Mouse (Mus musculus) stomach, postnatal 0 days (tissue): ENCODE data around the gene Ift140. TPM values are rescaled to one million over a fixed set of nuclear protein-coding genes. Genes with fewer than 3 reads are reported as not detected.

Experiments
- ATAC-seq: fragments of 200-750 bp; cut with Nextera tagmentation; 2 replicates; pipeline ENCODE4 v1.8.0; 2017; ENCODE audit not compliant: low FRiP score, low TSS enrichment
- DNase-seq: peaks from one replicate; pipeline ENCODE4 v3.0.0-alpha.2; 2016; ENCODE audit warnings: low spot score
- H3K27ac ChIP-seq: fragments of 300-500 bp; sonication (generic); replicated peaks from 2 replicates; pipeline ENCODE4 v1.5.1; 2014; ENCODE audit warnings: mild to moderate bottlenecking, control low read depth
- H3K27me3 ChIP-seq: fragments of 300-500 bp; sonication (generic); 2 replicates; pipeline ENCODE4 v1.6.1; 2014; ENCODE audit warnings: low read length; ENCODE audit not compliant: control insufficient read depth, insufficient read depth
- H3K36me3 ChIP-seq: fragments of 300-500 bp; sonication (generic); 2 replicates; pipeline ENCODE4 v1.6.1; 2014; ENCODE audit warnings: low read length, mixed read lengths; ENCODE audit not compliant: control insufficient read depth, insufficient read depth
- H3K4me1 ChIP-seq: fragments of 300-500 bp; sonication (generic); replicated peaks from 2 replicates; pipeline ENCODE4 v1.6.1; 2014; ENCODE audit warnings: antibody characterized with exemption; ENCODE audit not compliant: control insufficient read depth, insufficient read depth
- H3K4me2 ChIP-seq: fragments of 300-500 bp; sonication (generic); replicated peaks from 2 replicates; pipeline ENCODE4 v1.6.1; 2014; ENCODE audit warnings: low read depth, mild to moderate bottlenecking, control low read depth, moderate library complexity
- H3K4me3 ChIP-seq: fragments of 300-500 bp; sonication (generic); 2 replicates; pipeline ENCODE4 v1.5.1; 2014; ENCODE audit warnings: low read depth, low read length, control low read depth
- H3K9ac ChIP-seq: fragments of 300-500 bp; sonication (generic); 2 replicates; pipeline ENCODE4 v1.6.1; 2014; ENCODE audit warnings: mild to moderate bottlenecking, low read length, control low read depth, mixed read lengths
- H3K9me3 ChIP-seq: fragments of 300-500 bp; sonication (generic); 2 replicates; pipeline ENCODE4 v1.6.1; 2016; ENCODE audit warnings: low read length; ENCODE audit not compliant: control insufficient read depth
- CTCF ChIP-seq: IDR thresholded peaks from 2 replicates; pipeline ENCODE4 v1.5.1; 2016; ENCODE audit warnings: antibody characterized with exemption, low read depth, mild to moderate bottlenecking, moderate library complexity
- EP300 ChIP-seq: optimal IDR thresholded peaks from 2 replicates; pipeline ENCODE3; 2016; ENCODE audit warnings: antibody characterized with exemption
- WGBS: fragments of 180-500 bp; shearing (Covaris S2); extraction: QIAGEN DNeasy Blood & Tissue Kit; methylation state at CpG from one replicate; pipeline ENCODE4 v1.1.7; 2014; 5-methylcytosine and 5-hydroxymethylcytosine counted together
- polyA plus RNA-seq: library from polyadenylated mRNA; unstranded; fragments of >200 nt; fragmentation: Nextera tagmentation; extraction: Ambion mirVana; gene quantifications from 2 replicates; pipeline ENCODE4 v1.2.1, GENCODE M21; 2015

Gene Ift140
- polyA plus RNA-seq, 1 experiment from 2014 or later = 4.1 TPM

DNA sequence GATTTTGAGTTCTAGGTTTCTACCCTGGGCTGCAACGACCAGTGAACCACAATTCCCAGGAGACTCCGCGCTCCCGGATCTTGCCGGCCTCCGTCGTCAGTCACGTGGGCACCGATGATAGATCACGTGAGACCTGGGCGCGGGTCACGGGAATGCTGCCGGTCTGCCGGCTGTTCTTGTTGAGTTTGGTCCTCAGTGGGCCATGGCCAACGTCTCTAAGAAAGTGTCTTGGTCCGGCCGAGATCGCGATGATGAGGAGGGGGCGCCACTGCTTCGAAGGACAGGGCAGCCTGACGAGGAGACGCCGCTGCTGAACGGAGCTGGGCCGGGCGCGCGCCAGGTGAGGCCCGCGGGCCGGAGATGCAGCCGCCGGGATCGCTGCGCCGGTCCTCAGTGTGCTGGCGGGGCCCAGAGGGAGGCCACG, 117.4 kb downstream of the Ift140 start, which contains the start of gene Clcn7:
Clcn7 (plus strand) TSS at position 117 of the 424 bp plus-strand sequence.
- under 1% methylated on average over 40 of the region's 40 CpGs for WGBS
- H3K9ac ChIP-seq = peak within 1 kb of the TSS; percentile 87
- H3K4me3 ChIP-seq = peak within 1 kb of the TSS; percentile 91
- ATAC-seq (peak; percentile 94), DNase-seq (peak; percentile 94)
- peak within 1 kb of the TSS; percentile 53; the same call in 1 of the 2 replicates for H3K27ac ChIP-seq
- TF ChIP-seq CTCF = peak; percentile 27; the same call in 1 of the 2 replicates
- no peak for TF ChIP-seq EP300
- H3K27me3 ChIP-seq = no peaks in the 10 kb centered on the region
- H3K4me1 ChIP-seq = no peaks in the 10 kb centered on the region
- peak within 1 kb of the TSS; percentile 54 for H3K4me2 ChIP-seq
- no peaks in the 10 kb centered on the region for H3K9me3 ChIP-seq
- H3K36me3 ChIP-seq = no peaks in the 10 kb centered on the region

DNA sequence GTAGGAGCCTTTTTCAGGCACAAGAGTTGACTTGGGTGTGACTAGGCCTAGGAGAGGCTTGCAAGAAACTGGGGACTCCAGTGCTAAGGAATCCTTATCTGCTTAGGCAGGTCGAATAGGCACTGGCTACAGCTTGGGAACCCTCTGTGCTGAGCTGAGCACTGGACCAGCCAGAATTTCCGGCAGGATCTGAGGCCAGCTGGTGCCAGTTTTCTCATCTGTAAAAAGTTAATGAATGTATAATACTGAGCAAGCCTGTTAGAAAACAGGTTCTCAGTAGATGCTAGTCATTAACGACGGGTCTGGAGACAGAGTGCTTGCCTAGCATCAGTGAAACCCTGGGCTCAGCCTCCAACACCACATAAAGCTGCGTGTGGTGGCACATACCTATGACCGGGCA, 119.7 kb downstream of the Ift140 start:
- TF ChIP-seq EP300 (peak; percentile 34), CTCF (no peak)
- no peak for ATAC-seq
- 85% methylated on average over 6 of the region's 6 CpGs for WGBS

DNA sequence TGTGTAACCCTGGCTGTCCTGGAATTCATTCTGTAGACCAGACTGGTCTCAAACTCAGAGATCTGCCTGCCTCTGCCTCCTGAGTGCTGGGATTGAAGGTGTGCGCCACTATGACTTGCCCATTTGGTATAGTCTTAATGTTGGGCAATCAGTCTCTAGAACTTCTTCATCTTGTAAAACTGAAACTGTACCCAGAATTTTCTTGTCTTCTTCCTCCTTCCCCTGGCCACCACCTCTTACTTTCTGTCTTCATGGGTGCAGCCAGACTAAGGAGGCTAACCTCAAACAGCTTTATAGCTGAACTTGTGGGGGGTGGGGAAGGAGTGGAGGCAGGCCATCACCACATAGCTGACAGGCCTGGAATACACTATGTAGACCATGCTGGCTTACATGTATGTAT, 122.9 kb downstream of the Ift140 start:
- Histone ChIP-seq H3K4me2 (no peak overlapping the region), H3K27me3 (no peaks in the 10 kb centered on the region), H3K36me3 (no peaks in the 10 kb centered on the region), H3K9me3 (no peaks in the 10 kb centered on the region), H3K9ac (no peak overlapping the region), H3K4me1 (no peaks in the 10 kb centered on the region), H3K4me3 (no peak overlapping the region), H3K27ac (no peak overlapping the region)
- ATAC-seq (no peak), DNase-seq (no peak)
- no peak for TF ChIP-seq CTCF
- WGBS = 86% methylated on average over 1 of the region's 1 CpGs

More for the DNA sequence above, 119.7 kb downstream of the Ift140 start:
- H3K4me1 ChIP-seq = no peaks in the 10 kb centered on the region
- H3K27me3 ChIP-seq = no peaks in the 10 kb centered on the region
- H3K9ac ChIP-seq = no peak overlapping the region
- H3K4me2 ChIP-seq = no peak overlapping the region
- no peaks in the 10 kb centered on the region for H3K36me3 ChIP-seq
- no peak overlapping the region for H3K4me3 ChIP-seq
- no peak for DNase-seq
- no peak overlapping the region for H3K27ac ChIP-seq
- H3K9me3 ChIP-seq = no peaks in the 10 kb centered on the region

DNA sequence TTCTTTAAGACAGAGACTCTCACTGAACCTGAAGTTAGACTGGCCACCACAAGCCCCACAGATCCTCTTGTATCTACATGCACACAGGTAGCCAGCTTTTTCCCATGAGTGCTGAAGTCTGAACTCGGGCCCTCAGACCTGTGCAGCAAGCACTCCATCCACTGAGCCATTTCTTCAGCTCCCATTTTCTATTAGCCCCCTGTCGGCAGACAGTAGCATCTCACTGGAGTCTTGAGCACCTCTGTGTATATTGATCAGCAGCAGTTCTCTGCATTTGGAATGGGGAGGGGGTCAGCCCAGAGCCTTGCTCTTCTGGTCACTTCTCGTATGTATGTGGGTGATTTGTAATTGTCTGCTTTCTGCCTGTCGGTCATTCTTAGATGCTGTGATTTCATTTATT, 124.1 kb downstream of the Ift140 start:
- Histone ChIP-seq H3K27ac (no peak overlapping the region), H3K4me2 (no peak overlapping the region), H3K9me3 (no peaks in the 10 kb centered on the region), H3K27me3 (no peaks in the 10 kb centered on the region), H3K9ac (no peak overlapping the region), H3K36me3 (no peaks in the 10 kb centered on the region), H3K4me1 (no peaks in the 10 kb centered on the region), H3K4me3 (no peak overlapping the region)
- DNase-seq (no peak), ATAC-seq (no peak)
- 60% methylated on average over 4 of the region's 4 CpGs for WGBS
- TF ChIP-seq CTCF (peak; percentile 65), EP300 (no peak)

Other genes with a start within 250 kb of the Ift140 start
- 0.05 TPM in 1 of 2 replicates, not detected in the other for gene Meiob, start 211.8 kb upstream of the Ift140 start, polyA plus RNA-seq
- gene Hagh, start 175.9 kb upstream of the Ift140 start, polyA plus RNA-seq = 51.3 and 52.7 TPM in 2 replicates
- gene Fahd1, start 165.7 kb upstream of the Ift140 start, polyA plus RNA-seq = 24.1 and 25.1 TPM in 2 replicates
- gene Igfals, start 150.1 kb upstream of the Ift140 start, polyA plus RNA-seq = 5.6 and 5.9 TPM in 2 replicates
- gene Nubp2, start 129.7 kb upstream of the Ift140 start, polyA plus RNA-seq = 39.4 and 40.5 TPM in 2 replicates
- 45.5 and 47.8 TPM in 2 replicates for gene Spsb3, start 129.4 kb upstream of the Ift140 start, polyA plus RNA-seq
- 15.6 and 17.6 TPM in 2 replicates for gene Eme2, start 121.0 kb upstream of the Ift140 start, polyA plus RNA-seq
- 102 and 104 TPM in 2 replicates for gene Mrps34, start 121.0 kb upstream of the Ift140 start, polyA plus RNA-seq
- gene Nme3, start 119.6 kb upstream of the Ift140 start, polyA plus RNA-seq = 39.8 and 40.2 TPM in 2 replicates
- gene Mapk8ip3, start 79.1 kb upstream of the Ift140 start, polyA plus RNA-seq = 6.2 and 6.5 TPM in 2 replicates
- gene Jpt2, start 55.4 kb upstream of the Ift140 start, polyA plus RNA-seq = 51.8 and 53.9 TPM in 2 replicates
- 2.2 and 2.8 TPM in 2 replicates for gene Cramp1l, start 297 bp upstream of the Ift140 start, polyA plus RNA-seq
- 16.8 and 19.0 TPM in 2 replicates for gene Tmem204, start 67.5 kb downstream of the Ift140 start, polyA plus RNA-seq
- 12.2 and 13.7 TPM in 2 replicates for gene Telo2, start 99.9 kb downstream of the Ift140 start, polyA plus RNA-seq
- gene Ptx4, start 104.7 kb downstream of the Ift140 start, polyA plus RNA-seq = 0.30 and 0.33 TPM in 2 replicates
- gene Clcn7, start 117.3 kb downstream of the Ift140 start, polyA plus RNA-seq = 10.5 and 11.5 TPM in 2 replicates
- 0.80 and 0.84 TPM in 2 replicates for gene Ccdc154, start 146.4 kb downstream of the Ift140 start, polyA plus RNA-seq
- 5.8 and 6.0 TPM in 2 replicates for gene Gm38655, start 159.4 kb downstream of the Ift140 start, polyA plus RNA-seq
- 23.1 and 23.6 TPM in 2 replicates for gene BC003965, start 168.5 kb downstream of the Ift140 start, polyA plus RNA-seq
- gene Unkl, start 172.3 kb downstream of the Ift140 start, polyA plus RNA-seq = 3.0 and 3.1 TPM in 2 replicates
- gene Gnptg, start 224.0 kb downstream of the Ift140 start, polyA plus RNA-seq = 36.0 and 39.3 TPM in 2 replicates
- gene Tsr3, start 224.1 kb downstream of the Ift140 start, polyA plus RNA-seq = 31.3 and 33.7 TPM in 2 replicates
- 1.2 and 1.3 TPM in 2 replicates for gene Baiap3, start 240.3 kb downstream of the Ift140 start, polyA plus RNA-seq